Mouse (Mus musculus): Measurements from ENCODE around the gene Gm20388. TPM values are rescaled to one million over a fixed set of nuclear protein-coding genes. Genes with fewer than 3 reads are reported as not detected.
"Not testable (repeated sequence)": the region's sequence is repeated elsewhere in the genome, so short reads cannot be mapped to it uniquely, and the experiment has no call there.

The Gm20388 gene
- total RNA-seq, 2 experiments from 2014 or later: not detected

DNA sequence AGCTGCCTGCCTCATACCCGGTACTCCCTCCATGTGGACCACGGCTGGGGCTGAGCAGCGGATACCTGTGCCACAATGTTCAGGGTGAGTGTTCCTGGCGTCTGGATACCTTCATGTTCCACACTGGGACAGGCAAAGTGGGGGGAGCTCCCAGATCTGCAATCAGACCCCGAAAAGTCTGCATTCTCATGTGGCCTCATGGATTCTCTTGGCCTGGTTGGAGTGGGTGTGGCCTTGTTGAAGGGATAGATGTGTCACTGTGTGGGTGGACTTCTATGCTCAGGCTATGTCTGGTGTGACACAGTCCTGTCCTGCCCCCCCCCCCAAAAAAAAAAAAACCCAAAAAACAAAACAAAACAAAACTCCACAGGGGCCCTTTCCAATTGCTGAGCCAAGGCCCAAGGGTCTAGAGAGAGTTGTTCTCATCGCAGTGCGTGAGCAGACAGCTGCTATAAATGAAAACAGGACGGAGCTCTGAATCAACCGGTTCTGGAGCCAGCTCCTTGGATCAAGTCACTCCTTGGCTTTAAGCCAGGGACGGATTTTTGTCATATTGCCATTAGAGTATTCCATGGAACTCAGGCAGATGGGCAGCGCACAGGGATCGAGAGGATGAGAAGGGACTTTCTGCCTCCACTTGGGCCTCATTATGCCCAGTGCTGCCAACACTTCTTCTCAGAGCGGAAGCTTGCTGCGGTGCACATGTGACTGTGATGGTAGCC, 3231.3 kb downstream of the Gm20388 start:
- DNase-seq (ENCODE audit: low spot score in 2 of 2): peak; percentile 70 to 90

DNA sequence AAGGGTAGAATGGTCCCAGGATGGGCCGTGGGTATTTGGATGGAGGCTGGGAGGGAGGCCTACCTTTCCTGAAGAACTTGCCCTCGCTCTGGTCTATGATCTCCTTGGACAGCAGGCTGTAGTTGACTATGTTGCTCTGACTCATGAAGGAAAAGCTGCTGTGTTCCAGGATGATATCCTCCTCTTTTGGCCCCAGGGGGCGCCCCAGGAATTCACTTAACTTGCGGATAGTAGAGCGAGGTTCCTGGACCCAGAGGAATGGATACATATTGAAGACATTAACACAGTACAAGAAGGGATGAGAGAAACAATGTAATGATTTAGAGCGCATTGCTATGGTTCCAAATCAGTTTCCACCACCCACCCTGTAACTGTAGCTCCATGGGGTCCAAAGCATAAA, 3234.6 kb downstream of the Gm20388 start:
- peak in 1 of 2 experiments; percentile 41 for DNase-seq (ENCODE audit: low spot score in 2 of 2)

DNA sequence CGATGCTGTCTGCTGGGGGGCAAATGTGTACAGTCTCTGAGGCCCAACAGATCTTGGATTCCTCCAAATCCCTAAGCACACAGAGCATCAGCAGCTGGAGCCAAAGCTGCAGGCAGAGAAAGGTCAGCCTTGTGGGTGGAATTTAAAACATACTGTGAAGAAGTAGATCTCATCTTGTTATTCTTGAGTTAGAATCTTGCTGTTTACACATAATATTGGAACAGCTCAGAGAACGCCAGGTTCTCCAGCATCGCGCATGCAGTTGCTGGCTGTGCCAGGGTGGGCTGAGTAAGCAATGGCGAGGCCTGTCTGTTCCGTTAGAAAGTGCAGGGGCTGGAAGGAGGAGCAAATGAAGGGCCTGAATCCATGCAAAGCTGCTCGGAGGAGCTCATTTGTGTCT, 3235.7 kb downstream of the Gm20388 start:
- DNase-seq (ENCODE audit: low spot score in 2 of 2): peak; percentile 40 to 60

DNA sequence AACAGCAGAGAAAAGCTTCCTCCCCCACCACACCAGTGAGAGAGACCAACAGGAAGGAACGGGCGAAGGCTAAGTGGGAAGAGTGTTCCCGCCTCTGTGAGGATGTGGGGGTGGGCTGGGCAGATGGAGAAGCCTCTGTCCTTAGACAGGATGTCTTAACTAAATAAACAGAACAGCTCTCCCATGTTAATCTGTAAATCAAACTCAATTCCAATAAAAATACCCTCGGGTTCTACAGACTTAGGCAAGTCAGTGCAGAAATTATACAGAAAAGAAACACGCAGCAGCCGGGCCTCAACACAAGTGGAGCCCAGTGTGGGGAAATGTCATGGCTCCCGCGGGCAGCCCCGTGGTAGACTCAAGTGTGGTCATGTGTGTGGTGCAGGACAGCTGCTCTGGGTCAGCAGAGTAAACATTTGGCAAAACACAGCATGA, 3240.1 kb downstream of the Gm20388 start:
- DNase-seq (ENCODE audit: low spot score in 2 of 2): peak in 1 of 2 experiments; percentile 33

DNA sequence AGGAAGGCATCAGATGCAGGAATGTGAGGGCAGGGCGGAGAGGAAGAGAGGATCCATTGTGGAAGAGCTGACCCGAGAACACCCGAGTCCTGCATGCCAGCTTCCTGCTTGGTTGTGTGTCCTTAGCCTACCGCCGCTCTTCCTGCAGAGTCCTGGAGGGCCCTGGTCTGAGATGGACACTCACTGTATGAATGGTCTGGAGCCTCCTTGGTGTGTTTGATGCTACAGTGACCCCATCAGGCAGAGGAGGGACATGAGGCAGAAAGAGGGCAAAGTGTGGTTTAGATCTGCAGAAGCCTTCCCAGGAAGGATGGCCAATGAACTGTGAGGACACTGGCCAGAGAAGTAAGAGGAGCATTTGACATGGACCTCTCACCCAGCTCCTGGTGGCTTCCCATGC, 3244.5 kb downstream of the Gm20388 start:
- no peak for DNase-seq (ENCODE audit: low spot score in 2 of 2)

DNA sequence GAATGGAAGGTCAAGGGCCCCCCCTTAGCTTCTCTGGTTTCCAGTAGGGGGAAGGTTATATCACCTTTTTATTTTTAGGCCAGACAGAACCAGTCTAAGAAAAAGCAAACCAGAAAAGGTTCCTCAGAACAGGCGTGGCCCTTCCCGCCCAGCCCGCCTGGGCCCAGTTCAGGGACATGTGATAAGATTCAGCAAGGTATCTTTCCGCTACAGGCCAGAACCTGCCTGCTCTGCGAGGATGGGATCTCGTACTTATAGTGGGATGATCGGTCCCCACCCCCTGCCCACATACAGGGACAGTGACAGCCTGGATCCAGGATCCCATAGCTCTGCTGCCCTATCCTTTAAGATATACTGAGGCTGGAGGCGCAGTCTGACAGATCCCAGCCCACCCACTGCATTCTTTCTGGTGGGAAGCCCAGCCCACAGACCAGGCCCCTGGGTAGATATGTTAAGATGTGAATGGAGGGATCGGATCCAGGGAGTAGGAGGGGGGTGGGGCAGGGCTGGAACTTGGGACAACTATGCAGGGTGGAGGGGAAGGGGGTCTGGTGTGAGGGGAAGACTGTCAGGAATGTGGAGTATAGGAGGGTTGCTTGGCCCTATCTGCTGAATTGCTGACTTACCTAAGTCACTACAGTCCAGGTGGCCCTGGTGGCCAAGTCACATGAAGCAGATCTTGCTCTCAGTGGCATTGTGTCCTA, 3245.6 kb downstream of the Gm20388 start:
- no peak for DNase-seq (ENCODE audit: low spot score in 2 of 2)

DNA sequence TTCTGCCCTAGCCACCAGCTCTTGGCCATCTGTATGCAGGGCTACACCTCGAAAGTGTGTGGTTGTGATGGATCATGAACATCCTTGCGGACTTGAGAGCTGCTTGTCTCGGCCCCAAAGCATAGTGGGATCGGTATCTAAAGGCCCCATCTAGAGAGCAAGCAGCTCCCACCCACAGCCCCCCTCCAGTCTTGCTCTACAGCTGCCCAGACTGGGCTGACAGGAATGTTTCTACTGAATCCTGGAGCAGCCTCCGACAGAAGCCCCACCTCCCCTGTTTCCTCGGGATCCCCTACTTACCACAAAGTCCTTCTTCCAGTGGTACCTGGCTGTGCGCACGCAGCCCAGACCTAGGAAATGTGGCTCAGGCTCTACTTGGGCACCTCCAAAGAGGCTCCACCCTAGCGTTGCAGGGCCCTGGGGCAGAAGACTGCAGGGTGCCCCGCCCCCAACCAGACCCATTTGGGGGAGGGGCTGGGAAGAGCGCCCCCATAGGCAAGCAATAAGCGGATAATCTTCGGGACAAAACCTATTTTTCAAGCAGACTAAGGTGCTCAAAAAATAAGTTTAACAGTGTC, 3247.3 kb downstream of the Gm20388 start, which contains the start of gene Sult5a1:
Sult5a1 (minus strand) TSS at position 428 of the 578 bp plus-strand sequence.
- no peak for DNase-seq (ENCODE audit: low spot score in 2 of 2)

DNA sequence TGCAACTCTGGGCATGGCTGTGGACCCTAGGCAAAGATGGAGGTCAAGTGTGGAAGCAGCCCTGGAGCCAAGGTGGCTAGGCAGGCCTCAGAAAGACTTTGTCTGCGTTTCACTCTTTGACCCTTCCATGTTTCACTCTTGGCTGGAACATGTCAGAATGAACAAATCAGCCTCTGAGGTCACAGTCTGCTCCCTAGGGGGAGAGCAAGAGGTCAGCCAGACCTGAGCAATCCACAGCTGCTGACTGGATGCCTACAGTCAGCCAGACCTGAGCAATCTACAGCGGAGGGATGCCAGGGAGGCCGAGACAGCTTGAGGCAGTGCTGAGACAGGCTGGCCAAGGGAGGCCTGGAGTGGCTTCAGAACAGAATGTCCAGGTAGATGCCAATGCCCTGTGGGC, 3270.8 kb downstream of the Gm20388 start:
- no peak for DNase-seq (ENCODE audit: low spot score in 2 of 2)

DNA sequence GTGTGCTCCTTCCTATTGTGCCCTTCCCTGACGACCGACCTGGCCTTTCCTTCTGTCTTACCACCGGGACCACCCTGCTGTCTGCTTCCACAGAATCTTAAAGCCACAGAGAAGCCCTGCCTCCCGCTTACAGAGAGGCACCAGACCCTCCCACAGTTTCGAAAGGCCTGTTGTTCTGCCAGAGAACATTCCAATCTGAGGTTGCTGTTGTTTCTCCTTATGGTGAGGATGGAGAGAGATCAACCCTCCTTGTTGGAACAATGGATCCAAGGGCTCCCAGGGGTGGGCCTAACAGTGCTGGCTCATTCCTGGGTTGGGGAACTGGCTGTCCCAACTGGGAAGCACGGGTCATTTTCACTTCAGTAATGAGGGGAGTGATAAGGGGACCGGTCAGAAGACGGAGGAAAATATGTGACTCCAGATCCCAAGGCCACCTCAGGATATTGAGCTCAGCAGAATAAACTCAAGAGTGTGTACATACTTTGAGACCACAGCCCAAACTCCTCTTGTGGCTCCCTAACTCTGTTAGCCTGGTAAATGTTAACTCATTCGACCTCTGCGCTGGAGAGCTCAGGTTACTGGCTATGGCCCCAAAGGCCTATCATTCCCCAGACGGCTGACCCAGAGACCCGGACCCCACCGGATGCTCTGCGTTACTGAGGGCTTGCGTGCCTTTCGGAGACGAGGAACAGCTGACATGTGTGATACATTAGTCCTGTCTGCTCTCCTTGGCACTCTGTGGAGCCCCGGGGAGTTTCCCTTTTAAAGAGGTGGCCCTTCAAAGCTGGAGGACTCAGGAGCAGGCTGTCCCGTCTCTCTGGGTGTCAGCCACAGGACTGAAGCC, 3275.1 kb downstream of the Gm20388 start, which contains the start of gene Dpep1:
Dpep1 (plus strand) TSS at position 677 of the 844 bp plus-strand sequence.
- no peak for DNase-seq (ENCODE audit: low spot score in 2 of 2)

DNA sequence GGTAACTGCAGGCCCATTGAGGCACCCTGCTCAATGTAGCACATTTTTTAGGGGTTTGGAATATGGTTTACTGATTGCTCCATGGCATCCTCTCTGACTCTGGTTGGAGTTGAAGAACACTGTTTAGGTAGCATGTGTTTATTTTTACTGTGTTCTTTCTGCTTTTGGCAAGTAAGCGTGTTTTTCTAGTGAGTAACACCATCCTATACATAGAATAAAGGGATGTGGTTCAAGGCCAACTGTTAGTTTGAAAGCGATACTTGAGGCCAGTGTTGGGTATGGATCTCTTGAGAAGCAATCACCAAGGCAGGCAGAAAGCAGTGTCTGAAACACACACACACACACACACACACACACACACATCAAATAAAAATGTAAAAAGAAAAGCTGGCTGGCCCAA, 3277.4 kb downstream of the Gm20388 start:
- no peak for DNase-seq (ENCODE audit: low spot score in 2 of 2)

DNA sequence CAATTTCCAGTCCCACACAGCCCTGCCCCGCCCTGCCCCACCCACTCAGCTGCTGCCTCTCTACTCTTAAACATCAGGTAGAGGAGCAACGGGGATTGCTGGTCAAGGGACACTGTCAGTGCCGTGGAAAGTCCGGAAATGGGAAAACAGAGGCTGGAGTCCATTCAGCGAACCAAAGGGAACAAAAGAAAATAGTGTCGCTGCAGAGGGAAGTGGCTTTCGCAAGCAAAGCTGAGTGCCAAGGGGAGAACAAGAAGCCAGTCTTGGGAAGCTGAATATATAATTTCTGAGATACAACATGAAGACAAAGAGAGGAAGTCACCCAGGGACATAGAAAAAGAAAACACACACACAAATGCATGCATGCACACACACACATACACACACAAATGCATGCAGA, 3278.2 kb downstream of the Gm20388 start:
- no peak for DNase-seq (ENCODE audit: low spot score in 2 of 2)

DNA sequence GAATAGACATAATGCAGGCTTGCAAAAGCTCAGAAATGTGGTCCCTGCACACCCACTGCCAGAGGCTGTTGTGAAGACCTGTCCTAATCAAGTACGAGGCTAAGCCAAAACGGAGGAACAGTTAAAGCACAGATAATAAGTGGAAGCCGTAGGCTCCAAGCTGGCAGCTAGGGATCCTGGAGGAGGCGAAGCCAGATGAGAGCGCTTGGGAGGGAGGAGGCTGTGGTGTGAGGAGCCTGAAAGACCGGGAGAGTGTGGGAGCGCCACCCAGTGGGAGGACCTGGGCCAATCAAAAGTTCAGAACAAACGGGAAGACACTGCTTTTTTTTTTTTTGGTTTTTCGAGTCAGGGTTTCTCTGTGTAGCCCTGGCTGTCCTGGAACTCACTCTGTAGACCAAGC, 3280.0 kb downstream of the Gm20388 start:
- DNase-seq (ENCODE audit: low spot score in 2 of 2): peak; percentile 60 to 78

DNA sequence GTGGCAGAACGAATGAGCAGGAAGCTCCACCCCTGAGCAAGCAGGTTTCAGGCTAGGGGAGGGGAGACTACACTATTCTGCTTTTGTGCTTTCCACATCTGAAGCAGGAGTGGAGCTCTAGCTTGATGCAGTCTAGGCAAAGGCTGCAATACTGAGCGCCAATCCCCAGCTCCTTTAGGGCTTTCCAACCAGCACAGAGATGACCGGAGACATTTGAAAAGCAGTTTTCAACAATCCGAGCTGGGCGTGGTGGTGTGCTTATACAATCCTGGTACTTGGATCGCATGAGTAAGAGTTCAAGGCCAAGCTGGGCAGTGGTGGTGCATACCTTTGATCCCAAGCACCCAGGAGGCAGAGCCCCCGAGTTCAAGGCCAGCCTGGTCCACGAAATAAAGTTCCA, 3281.3 kb downstream of the Gm20388 start:
- no peak for DNase-seq (ENCODE audit: low spot score in 2 of 2)

DNA sequence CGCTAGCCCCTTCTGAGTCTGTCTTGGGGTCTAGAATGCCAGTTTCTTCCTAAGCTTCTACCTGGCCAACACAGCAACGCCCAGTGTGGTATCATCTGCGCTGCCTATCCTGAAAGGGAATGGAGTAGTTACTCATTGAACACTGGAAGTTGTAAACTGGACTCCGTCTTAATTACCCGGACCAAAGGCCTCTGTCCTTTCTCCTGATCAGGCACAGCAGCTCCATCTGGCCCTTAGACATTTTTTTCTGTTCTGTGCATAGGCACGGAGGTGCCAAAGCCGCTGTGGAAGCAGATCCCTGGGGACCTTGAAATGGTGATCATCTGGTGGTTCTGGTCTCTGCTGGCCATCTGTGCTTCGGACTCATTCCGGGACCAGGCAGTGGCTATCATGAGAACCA, 3283.1 kb downstream of the Gm20388 start:
- no peak for DNase-seq (ENCODE audit: low spot score in 2 of 2)

DNA sequence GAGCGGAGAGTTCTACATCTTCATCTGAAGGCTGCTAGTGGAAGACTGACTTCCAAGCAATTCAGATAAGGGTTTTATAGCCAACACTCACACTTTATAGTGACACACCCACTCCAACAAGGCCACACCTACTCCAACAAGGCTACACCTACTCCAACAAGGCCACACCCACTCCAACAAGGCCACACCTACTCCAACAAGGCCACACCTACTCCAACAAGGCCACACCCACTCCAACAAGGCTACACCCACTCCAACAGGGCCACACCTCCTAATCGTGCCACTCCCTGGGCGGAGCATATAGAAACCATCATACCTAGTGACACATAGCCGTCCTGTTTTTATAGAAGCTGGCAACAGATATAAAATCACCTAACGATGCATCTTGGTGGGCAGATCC, 3286.4 kb downstream of the Gm20388 start:
- not testable (repeated sequence) for DNase-seq (ENCODE audit: low spot score in 2 of 2)

DNA sequence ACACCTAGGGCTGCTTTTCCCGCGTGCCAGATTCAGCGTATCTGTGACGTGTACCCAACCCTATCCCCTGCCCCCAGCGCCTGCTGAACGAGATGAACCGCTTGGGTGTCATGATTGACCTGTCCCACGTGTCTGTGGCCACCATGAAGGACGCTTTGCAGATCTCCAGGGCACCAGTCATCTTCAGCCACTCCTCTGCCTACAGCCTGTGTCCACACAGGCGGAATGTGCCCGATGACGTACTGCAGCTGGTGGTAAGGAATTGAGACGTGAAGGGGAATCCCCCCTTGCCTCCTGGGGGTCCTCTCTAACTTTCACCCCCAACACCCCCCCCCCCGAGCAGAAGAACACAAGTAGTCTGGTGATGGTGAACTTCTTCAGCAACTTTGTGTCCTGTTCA, 3289.2 kb downstream of the Gm20388 start:
- DNase-seq (ENCODE audit: low spot score in 2 of 2): no peak

DNA sequence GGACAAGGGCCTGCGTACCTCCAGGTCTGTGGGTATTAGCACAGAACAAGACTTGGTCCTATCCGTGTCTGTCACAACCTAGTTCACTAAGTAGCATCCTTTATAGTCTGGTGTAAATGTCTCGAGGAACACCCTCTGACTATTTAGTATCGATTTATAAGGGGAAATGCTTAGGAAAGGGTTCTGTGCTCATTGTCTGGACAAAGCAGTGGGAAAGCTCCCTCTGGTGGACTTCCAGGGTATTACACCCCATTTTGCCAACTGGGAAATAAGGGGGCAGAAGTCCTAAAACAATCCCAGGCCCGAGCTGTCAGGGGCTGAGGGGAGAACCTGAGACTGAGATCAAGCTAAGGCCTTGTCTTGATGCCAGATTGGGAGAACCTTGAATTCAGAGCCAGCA, 3291.6 kb downstream of the Gm20388 start:
- peak; percentile 79 to 85 for DNase-seq (ENCODE audit: low spot score in 2 of 2)

DNA sequence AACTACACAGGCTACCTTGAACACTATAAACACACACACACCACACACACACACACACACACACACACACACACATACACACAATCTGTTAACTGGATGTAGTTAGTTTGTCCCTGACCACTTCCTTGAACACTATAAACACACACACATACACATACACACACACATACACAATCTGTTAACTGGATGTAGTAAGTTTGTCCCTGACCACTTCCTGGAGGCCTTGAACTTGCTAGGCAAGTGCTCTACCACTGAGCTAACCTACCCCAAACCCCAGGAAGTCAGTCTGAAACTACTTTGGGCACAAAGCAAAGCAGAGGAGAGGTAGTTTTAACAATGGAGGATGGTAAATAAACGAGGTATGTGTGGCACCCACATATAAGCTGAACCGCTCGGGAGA, 3292.9 kb downstream of the Gm20388 start:
- DNase-seq (ENCODE audit: low spot score in 2 of 2): no peak

DNA sequence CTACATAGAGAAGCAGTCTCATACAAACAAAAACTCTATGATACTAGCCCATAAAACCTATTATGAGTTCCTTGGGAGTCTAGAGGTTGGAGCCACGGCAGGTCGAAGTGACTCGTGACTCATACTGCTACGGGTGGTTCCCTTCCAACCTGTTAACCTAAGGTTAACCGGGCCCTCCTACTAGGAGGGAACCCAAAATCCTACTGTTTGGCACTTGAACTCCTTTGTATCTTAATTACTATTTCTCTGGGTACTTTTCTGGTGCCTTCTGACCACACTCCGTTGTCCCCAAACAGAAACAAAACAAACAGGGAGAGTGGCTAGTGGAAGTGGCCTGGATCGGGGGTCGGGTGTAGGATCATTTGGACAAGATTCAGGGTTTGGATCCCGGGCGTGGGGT, 3301.2 kb downstream of the Gm20388 start:
- DNase-seq (ENCODE audit: low spot score in 2 of 2): no peak

DNA sequence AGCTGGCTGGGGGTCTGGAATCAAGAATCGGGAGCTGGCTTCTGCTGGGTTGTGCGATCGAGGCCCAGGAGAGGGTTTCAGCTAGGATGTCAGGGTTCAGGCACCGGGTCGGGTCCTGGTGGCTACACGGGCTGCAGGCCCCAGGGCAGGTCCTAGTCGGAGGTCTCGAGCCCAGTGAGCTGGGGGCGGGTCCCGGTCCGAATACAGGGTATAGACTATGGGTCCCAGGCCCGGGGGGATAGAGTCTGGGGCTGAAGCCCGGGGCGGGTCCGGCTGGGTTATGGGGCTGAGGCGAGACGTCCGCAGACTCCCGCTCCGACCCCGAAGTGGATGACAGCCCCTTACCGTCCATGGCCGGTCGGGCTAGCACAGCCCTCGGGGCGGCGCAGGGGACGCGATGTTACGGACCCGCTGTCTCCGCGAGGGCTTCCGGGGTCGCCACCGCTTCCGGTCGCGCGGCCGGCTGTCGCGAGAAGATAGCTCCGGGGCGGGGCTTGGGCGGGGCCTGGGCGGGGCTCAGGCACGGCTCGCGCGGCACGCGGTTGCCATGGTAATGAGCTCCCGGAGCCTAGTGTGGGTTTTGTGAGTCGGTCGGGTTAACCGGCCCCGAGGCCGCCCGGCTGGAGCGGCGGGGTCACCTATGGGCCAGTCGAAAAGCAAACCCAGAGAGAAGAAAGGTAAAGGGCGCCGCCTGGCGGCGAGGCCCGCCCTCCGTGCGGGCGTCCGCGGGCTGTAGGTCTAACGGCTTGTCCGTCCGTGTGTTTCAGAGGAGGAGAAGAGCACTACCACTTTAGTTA, 3301.9 kb downstream of the Gm20388 start, which contains the start of the genes Chmp1a and Spata33:
Chmp1a (minus strand) TSS at position 443 of the 797 bp plus-strand sequence.
Spata33 (plus strand) TSS at position 512 of the 797 bp plus-strand sequence.
- DNase-seq (ENCODE audit: low spot score in 2 of 2): peak; percentile 87 to 88
